Mouse (Mus musculus) stomach, postnatal 0 days (tissue): Measurements from ENCODE around the gene Rptor. TPM values are rescaled to one million over a fixed set of nuclear protein-coding genes. Genes with fewer than 3 reads are reported as not detected.

Experiments
- ATAC-seq: fragments of 200-750 bp; cut with Nextera tagmentation; 2 replicates; pipeline ENCODE4 v1.8.0; 2017; ENCODE audit not compliant: low FRiP score, low TSS enrichment
- DNase-seq: peaks from one replicate; pipeline ENCODE4 v3.0.0-alpha.2; 2016; ENCODE audit warnings: low spot score
- H3K27ac ChIP-seq: fragments of 300-500 bp; sonication (generic); replicated peaks from 2 replicates; pipeline ENCODE4 v1.5.1; 2014; ENCODE audit warnings: mild to moderate bottlenecking, control low read depth
- H3K27me3 ChIP-seq: fragments of 300-500 bp; sonication (generic); 2 replicates; pipeline ENCODE4 v1.6.1; 2014; ENCODE audit warnings: low read length; ENCODE audit not compliant: control insufficient read depth, insufficient read depth
- H3K36me3 ChIP-seq: fragments of 300-500 bp; sonication (generic); 2 replicates; pipeline ENCODE4 v1.6.1; 2014; ENCODE audit warnings: low read length, mixed read lengths; ENCODE audit not compliant: control insufficient read depth, insufficient read depth
- H3K4me1 ChIP-seq: fragments of 300-500 bp; sonication (generic); replicated peaks from 2 replicates; pipeline ENCODE4 v1.6.1; 2014; ENCODE audit warnings: antibody characterized with exemption; ENCODE audit not compliant: control insufficient read depth, insufficient read depth
- H3K4me2 ChIP-seq: fragments of 300-500 bp; sonication (generic); replicated peaks from 2 replicates; pipeline ENCODE4 v1.6.1; 2014; ENCODE audit warnings: low read depth, mild to moderate bottlenecking, control low read depth, moderate library complexity
- H3K4me3 ChIP-seq: fragments of 300-500 bp; sonication (generic); 2 replicates; pipeline ENCODE4 v1.5.1; 2014; ENCODE audit warnings: low read depth, low read length, control low read depth
- H3K9ac ChIP-seq: fragments of 300-500 bp; sonication (generic); 2 replicates; pipeline ENCODE4 v1.6.1; 2014; ENCODE audit warnings: mild to moderate bottlenecking, low read length, control low read depth, mixed read lengths
- H3K9me3 ChIP-seq: fragments of 300-500 bp; sonication (generic); 2 replicates; pipeline ENCODE4 v1.6.1; 2016; ENCODE audit warnings: low read length; ENCODE audit not compliant: control insufficient read depth
- CTCF ChIP-seq: IDR thresholded peaks from 2 replicates; pipeline ENCODE4 v1.5.1; 2016; ENCODE audit warnings: antibody characterized with exemption, low read depth, mild to moderate bottlenecking, moderate library complexity
- EP300 ChIP-seq: optimal IDR thresholded peaks from 2 replicates; pipeline ENCODE3; 2016; ENCODE audit warnings: antibody characterized with exemption
- WGBS: fragments of 180-500 bp; shearing (Covaris S2); extraction: QIAGEN DNeasy Blood & Tissue Kit; methylation state at CpG from one replicate; pipeline ENCODE4 v1.1.7; 2014; 5-methylcytosine and 5-hydroxymethylcytosine counted together
- polyA plus RNA-seq: library from polyadenylated mRNA; unstranded; fragments of >200 nt; fragmentation: Nextera tagmentation; extraction: Ambion mirVana; gene quantifications from 2 replicates; pipeline ENCODE4 v1.2.1, GENCODE M21; 2015

The Rptor gene
- polyA plus RNA-seq, 1 experiment from 2014 or later = 3.7 TPM

- H3K27ac ChIP-seq = no peak overlapping the region
- H3K27me3 ChIP-seq = no peaks in the 10 kb centered on the region
- H3K9me3 ChIP-seq = no peaks in the 10 kb centered on the region
- DNase-seq (no peak), ATAC-seq (no peak)
- no peak overlapping the region for H3K4me3 ChIP-seq
- 44% methylated on average over 3 of the region's 3 CpGs for WGBS
- H3K36me3 ChIP-seq = no peaks in the 10 kb centered on the region
- H3K4me1 ChIP-seq = peaks cover 7% of the 10 kb centered on the region; the same call in 1 of the 2 replicates
- no peak overlapping the region for H3K9ac ChIP-seq
- H3K4me2 ChIP-seq = no peak overlapping the region
- TF ChIP-seq CTCF = no peak
- no peak for TF ChIP-seq EP300
Measured at GRCm38 (mm10) chr11:119687316-119687715, 84.6 kb downstream of the Rptor start.

- no peaks in the 10 kb centered on the region for H3K9me3 ChIP-seq
- no peaks in the 10 kb centered on the region for H3K27me3 ChIP-seq
- H3K4me2 ChIP-seq = no peak overlapping the region
- peaks cover 7% of the 10 kb centered on the region; the same call in 1 of the 2 replicates for H3K4me1 ChIP-seq
- ATAC-seq = no peak
- TF ChIP-seq EP300 (no peak), CTCF (no peak)
- no peaks in the 10 kb centered on the region for H3K36me3 ChIP-seq
- no peak overlapping the region for H3K4me3 ChIP-seq
- no peak overlapping the region for H3K9ac ChIP-seq
- DNase-seq = no peak
- no peak overlapping the region for H3K27ac ChIP-seq
Measured at GRCm38 (mm10) chr11:119687966-119688365, 85.3 kb downstream of the Rptor start.

GRCm38 (mm10) chr11:119689936-119690335, 87.2 kb downstream of the Rptor start:
- H3K4me2 ChIP-seq = no peak overlapping the region
- H3K4me1 ChIP-seq = peaks cover 7% of the 10 kb centered on the region; the same call in 1 of the 2 replicates
- no peak for ATAC-seq
- no peak for DNase-seq
- no peak overlapping the region for H3K4me3 ChIP-seq
- H3K9ac ChIP-seq = no peak overlapping the region
- no peaks in the 10 kb centered on the region for H3K9me3 ChIP-seq
- H3K27ac ChIP-seq = no peak overlapping the region
- no peaks in the 10 kb centered on the region for H3K27me3 ChIP-seq
- H3K36me3 ChIP-seq = no peaks in the 10 kb centered on the region
- TF ChIP-seq CTCF = no peak
- TF ChIP-seq EP300 = no peak
- WGBS = 69% methylated on average over 3 of the region's 3 CpGs

GRCm38 (mm10) chr11:119692196-119692910, 89.6 kb downstream of the Rptor start:
- H3K4me3 ChIP-seq = no peak overlapping the region
- H3K27me3 ChIP-seq = no peaks in the 10 kb centered on the region
- no peak for TF ChIP-seq CTCF
- no peak for TF ChIP-seq EP300
- H3K9me3 ChIP-seq = no peaks in the 10 kb centered on the region
- H3K4me1 ChIP-seq = no peaks in the 10 kb centered on the region
- WGBS = 81% methylated on average over 6 of the region's 6 CpGs
- no peak overlapping the region for H3K27ac ChIP-seq
- no peak for ATAC-seq
- H3K36me3 ChIP-seq = no peaks in the 10 kb centered on the region
- DNase-seq = no peak
- H3K4me2 ChIP-seq = no peak overlapping the region
- H3K9ac ChIP-seq = no peak overlapping the region

- H3K4me2 ChIP-seq = no peak overlapping the region
- no peak for DNase-seq
- no peak overlapping the region for H3K9ac ChIP-seq
- no peak for ATAC-seq
- H3K9me3 ChIP-seq = no peaks in the 10 kb centered on the region
- no peak overlapping the region for H3K4me3 ChIP-seq
- no peaks in the 10 kb centered on the region for H3K27me3 ChIP-seq
- no peak overlapping the region for H3K27ac ChIP-seq
- H3K4me1 ChIP-seq = no peaks in the 10 kb centered on the region
- no peaks in the 10 kb centered on the region for H3K36me3 ChIP-seq
- whole genome bisulfite sequencing = 14% methylated on average over 1 of the region's 1 CpGs
- TF ChIP-seq EP300 (no peak), CTCF (no peak)
Measured at GRCm38 (mm10) chr11:119692911-119693261, 90.2 kb downstream of the Rptor start.

GRCm38 (mm10) chr11:119694146-119694860, 91.6 kb downstream of the Rptor start:
- Histone ChIP-seq H3K4me3 (no peak overlapping the region), H3K27me3 (no peaks in the 10 kb centered on the region), H3K27ac (no peak overlapping the region), H3K9me3 (no peaks in the 10 kb centered on the region), H3K9ac (no peak overlapping the region), H3K4me2 (no peak overlapping the region), H3K36me3 (no peaks in the 10 kb centered on the region), H3K4me1 (no peaks in the 10 kb centered on the region)
- 65% methylated on average over 10 of the region's 10 CpGs for WGBS
- ATAC-seq = no peak
- DNase-seq = no peak
- no peak for TF ChIP-seq CTCF
- TF ChIP-seq EP300 = no peak
